Mouse (Mus musculus): ENCODE results near the gene Cplx2.

- TF ChIP-seq ZC3H11A (IDR thresholded peaks at IDR 0.05; ENCODE audit: borderline replicate concordance, low read depth, low read length) = no peak
- TF ChIP-seq CHD2 (IDR thresholded peaks at IDR 0.05; ENCODE audit: low read depth, low read length) = no peak
- TF ChIP-seq ZNF384 (IDR thresholded peaks at IDR 0.05; ENCODE audit: low read depth, low read length) = no peak
- TF ChIP-seq MAFK (IDR thresholded peaks at IDR 0.05; ENCODE audit: insufficient read depth, low read depth, low read length) = no peak
- TF ChIP-seq HCFC1 (IDR thresholded peaks at IDR 0.05; ENCODE audit: borderline replicate concordance, insufficient read depth, low read length) = no peak
Observed at GRCm38 (mm10) chr13:54368181-54368580, 3.0 kb upstream of the Cplx2 start.

Data from ES-E14 (cell line).